Mouse (Mus musculus) adrenal gland, postnatal 4 days (tissue): ENCODE results near the gene Hoxc8. TPM values are rescaled to one million over a fixed set of nuclear protein-coding genes. Genes with fewer than 3 reads are reported as not detected.

Source experiments
- DNase-seq, 2 experiments: peaks; one replicate each; pipeline ENCODE4 v3.0.0; 2021 to 2022; ENCODE audit warnings: low spot score in 2 of 2, mixed read lengths in 2 of 2
- long read RNA-seq, 2 experiments: library from polyadenylated mRNA; stranded (forward); transcript quantifications; one replicate each; pipeline ENCODE4 v2.0.0; 2021
- total RNA-seq, 2 experiments: library from RNA; stranded (reverse); gene quantifications; 2 replicates each; pipeline ENCODE4 v1.2.3; 2021

The Hoxc8 gene
- total RNA-seq, result 10 to 100 TPM; 22.2 to 22.7 TPM
- long read RNA-seq, experiment 1, transcript Hoxc8-201 (2 exons, 1,868 nt), result major isoform, 30 of 38 reads
- long read RNA-seq, experiment 1, transcript Hoxc8-202 (1 exons, 2,223 nt), result minor isoform, 7 of 38 reads
- long read RNA-seq, experiment 1, partial matches to known transcripts, result 0 of 38 reads
- long read RNA-seq, experiment 1, other reads (novel, unspliced or antisense), result 1 of 38 reads
- long read RNA-seq, experiment 2, transcript Hoxc8-202 (1 exons, 2,223 nt), result minor isoform, 6 of 41 reads
- long read RNA-seq, experiment 2, transcript Hoxc8-201 (2 exons, 1,868 nt), result major isoform, 33 of 41 reads
- long read RNA-seq, experiment 2, partial matches to known transcripts, result 0 of 41 reads
- long read RNA-seq, experiment 2, other reads (novel, unspliced or antisense), result 2 of 41 reads

DNA sequence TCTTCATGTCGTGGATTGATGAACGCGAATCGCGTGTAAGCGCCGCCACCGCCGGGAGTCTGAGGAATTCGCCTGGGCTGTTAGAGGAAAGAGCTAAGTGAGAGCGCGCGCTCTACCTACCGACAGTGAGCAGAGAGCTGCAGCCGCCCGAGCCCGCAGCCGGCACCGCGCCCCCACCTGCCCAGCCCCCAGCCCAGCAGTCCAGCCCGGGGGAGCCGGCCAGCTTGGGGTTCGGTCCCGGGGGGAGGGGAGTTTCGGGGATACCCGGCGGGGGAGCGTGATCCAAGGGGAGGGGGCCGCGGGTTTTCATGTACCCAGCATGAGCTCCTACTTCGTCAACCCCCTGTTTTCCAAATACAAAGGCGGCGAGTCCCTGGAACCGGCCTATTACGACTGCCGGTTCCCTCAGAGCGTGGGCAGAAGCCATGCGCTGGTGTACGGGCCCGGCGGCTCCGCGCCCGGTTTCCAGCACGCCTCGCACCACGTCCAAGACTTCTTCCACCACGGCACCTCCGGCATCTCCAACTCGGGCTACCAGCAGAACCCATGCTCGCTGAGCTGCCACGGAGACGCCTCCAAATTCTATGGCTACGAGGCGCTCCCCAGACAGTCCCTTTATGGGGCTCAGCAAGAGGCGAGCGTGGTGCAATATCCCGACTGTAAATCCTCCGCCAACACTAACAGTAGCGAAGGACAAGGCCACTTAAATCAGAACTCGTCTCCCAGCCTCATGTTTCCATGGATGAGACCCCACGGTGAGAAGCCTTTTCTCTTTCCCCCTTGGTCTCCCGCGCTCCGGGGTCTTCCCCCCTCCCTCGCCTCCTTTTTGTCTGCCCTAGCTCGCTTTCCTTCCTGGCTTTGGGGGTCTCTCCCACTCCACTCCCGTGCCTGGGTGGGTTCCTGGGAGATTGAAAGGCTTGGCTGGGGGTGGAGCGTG is at the start of gene Hoxc8:
Gene Hoxc8 (plus strand): TSS at position 147 of the 937 bp plus-strand sequence.
- no peak for DNase-seq

DNA sequence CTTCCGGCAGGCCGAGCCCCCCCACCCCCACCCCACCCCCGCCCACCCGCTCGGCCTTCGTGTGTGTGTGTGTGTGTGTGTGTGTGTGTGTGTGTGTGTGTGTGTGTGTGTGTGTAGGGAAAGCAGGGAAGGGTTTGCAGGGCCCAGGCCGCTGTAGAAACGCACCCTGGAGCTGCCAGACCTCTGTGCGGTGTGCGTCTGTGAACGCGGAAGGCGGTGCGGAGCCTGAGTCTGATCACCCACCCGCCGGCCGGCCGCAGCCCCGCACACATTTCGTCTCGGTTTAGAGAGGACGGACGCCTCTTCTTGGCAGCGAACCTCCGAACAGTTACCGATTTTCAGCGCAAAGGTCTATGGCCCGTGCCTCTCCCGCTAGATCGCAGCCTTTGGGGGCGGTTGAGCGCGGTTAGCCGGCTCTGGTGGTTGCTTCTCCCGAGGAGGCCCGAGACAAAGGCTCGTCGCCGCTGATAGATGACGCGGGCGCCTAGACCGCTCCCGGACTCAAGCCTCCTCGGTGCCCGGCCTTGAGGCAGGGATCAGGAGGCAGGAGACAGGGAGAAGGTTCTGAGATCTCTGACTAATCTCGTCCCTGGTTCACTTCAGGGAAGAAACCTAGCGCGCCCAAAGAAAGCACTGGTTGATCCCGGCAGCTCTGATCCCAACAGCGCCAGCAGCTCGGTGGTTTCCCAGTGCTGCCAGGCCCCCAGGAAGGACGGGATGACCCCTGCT is 47.5 kb upstream of the Hoxc8 start:
- DNase-seq, result no peak

DNA sequence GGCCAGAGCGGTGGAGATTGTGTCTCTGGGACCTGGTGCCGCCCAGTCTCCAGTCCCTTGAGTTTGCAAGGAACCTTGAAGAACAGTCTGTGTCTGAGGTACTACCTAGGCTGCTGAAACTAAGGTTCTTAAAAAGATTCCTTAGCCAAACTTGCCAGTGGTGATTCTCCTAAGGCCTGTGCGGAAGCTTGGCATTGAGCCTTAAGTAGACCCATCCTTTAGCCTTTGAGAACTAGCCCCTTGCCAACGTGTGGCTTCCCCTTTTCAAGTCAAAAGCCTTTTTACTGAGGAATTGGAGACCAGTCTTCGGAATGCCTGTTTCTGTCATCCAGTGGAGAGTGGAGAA is 47.0 kb upstream of the Hoxc8 start:
- DNase-seq, result no peak

DNA sequence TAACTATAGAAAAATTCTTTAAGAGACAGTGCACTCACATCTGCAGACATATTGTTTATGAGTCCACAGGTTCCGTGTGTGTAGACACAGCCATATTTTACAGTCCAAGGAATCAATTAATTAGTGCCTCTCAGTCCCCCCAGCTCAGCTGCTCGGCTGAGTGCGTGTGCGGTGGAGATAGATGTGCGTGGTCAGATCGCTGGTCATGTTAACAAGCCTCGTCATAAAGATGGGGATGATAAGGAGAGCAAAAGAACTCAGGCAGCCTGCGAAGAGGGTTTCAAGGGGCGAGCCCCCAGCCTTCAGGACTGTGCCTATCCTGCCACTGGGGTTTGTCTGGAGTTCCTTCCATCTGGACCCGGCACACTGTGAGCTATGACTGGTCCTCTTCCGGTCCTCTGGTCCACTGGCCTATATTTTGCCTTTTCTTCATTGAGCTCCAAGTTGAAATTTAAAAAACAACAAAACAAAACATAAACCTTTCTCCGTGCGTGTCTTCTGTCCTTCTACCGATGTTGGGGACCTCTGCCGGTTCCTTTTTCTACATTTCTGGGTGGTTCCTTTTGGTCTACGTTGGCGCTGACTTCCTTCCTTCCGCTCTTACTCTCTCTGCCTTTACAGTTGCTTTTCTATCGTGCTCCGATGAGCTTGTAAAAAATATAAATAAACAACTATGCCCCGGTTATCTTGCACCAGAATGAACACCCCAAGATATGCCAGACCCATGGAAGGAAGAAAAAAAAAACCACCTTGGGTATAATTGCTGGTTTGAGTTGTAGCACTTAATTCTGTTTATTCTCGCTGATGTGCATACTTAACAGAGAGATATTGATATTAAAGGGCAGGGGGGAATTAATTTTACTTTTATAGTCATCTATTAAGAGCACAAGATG is 45.0 kb upstream of the Hoxc8 start:
- DNase-seq, result no peak

DNA sequence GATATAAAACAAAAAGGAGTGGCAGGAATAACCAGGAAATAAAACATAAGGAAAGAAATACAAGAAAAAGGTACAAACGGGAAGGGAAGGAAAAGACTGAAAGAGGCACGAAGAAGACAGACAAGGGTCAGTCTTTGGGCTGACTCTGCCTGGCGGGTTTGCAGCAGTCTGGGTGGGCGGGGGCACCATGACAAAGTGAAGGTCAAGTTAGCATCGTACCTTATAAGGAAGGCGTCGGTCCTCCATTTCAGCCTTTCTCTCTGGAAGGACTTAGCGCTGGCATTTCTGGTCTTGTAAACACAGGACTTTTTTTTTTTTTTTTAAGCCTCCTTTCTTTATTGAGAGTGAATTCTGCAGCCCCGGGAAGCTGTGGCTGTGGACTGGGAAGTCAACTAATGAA is 43.1 kb upstream of the Hoxc8 start:
- DNase-seq, result no peak

DNA sequence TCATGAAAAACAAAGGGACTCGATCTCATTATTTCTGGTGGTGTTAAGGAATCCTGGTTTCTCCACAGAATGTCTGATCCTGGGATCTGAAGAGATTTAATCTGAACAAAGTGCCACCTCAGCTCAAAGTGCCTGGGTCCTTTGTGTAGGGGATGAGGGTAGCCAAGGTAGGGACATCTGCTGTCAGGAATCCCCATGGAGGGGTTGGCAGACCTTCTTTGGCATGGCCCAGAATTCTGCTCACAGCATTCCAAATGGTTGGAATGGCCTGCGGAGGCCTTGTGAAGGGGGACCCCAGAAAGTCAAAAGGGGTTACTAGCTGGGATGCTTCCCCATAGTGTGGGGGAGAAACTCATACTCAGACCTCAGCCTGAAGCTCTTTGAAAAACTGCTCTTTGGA is 41.6 kb upstream of the Hoxc8 start:
- DNase-seq, result no peak

DNA sequence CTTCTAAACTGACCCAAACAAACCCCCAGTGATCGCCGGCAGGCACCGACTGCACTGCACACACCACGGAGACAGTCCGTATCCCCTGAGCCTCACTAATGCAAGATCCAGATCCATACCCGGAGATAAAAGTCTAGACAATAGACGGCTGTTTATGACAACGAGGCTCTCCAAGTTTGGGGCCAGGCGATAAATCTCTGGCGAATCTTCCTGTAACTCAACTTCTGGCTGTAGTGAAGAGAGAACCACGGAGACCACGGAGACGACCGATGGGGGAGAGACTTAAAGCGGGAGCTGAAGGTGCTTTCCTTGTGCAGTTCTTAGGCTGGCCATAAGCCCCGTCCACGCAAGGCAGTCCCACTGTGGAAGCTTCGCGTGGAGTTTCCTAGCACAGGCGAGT is 40.7 kb upstream of the Hoxc8 start:
- no peak for DNase-seq

DNA sequence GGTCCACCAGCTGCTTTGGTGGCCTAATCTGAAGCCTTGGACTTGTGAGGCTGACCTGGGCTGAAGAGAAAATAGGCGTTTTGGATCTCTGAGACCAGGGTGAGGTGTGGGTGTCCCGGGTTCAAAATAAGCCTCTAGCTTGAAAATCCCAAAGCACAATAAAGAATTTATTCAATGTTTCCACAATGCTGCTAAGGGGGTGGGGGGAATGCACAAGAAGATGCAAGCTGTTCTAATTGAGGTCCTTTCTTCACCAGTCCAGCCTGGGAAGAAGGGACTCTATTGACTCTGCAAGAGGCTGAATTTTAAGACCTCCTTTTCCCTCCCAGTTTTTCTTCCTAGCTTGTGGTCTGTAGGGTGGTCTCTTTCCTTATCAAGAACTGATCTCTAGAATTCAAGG is 39.5 kb upstream of the Hoxc8 start:
- DNase-seq, result no peak

DNA sequence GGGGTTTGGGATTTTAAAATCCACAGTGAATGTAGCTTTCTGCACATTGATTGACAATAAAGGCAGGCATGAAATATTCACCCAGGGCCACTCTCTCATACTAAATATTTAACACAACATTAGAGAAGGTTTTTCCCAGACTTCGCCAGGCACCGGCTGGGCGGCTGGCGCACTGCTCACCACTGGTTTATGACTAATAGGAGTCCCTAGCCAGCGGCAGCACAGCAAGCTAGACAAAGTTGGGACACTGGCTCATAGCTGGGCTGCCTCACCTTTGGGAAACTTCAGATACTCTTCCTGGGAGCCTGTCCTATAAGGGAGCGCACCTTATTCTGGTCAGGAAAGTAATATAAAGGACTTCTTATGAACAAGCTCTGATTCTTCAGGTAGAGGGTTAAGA is 36.8 kb upstream of the Hoxc8 start:
- DNase-seq, result no peak

DNA sequence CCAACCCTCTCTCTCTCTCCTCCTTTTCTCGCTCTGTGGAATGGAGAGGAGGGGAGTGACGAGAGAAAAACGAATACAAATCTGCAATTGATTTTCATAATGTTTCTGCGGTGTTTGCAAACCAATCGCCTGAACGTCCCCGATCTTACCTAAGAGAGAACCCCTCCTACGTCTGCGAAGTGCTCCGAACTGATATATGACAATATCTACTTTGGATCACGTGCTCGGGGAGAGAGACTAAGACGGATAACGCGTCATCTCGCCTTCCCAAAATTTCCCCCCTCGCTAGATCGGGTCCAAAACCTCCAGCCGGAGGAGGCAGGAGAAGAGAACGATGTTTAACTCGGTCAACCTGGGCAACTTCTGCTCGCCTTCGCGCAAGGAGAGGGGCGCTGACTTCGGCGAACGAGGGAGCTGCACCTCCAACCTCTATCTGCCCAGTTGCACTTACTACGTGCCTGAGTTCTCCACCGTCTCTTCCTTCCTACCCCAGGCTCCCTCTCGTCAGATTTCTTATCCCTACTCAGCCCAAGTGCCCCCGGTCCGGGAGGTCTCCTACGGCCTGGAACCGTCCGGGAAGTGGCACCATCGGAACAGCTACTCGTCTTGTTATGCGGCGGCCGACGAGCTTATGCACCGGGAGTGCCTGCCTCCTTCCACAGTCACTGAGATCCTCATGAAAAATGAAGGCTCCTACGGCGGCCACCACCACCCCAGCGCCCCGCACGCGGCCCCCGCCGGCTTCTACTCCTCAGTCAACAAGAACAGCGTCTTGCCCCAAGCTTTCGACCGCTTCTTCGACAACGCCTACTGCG is 36.0 kb upstream of the Hoxc8 start, which contains the start of gene Hoxc11:
Gene Hoxc11 (plus strand): TSS at position 236 of the 815 bp plus-strand sequence.
- DNase-seq, result no peak

DNA sequence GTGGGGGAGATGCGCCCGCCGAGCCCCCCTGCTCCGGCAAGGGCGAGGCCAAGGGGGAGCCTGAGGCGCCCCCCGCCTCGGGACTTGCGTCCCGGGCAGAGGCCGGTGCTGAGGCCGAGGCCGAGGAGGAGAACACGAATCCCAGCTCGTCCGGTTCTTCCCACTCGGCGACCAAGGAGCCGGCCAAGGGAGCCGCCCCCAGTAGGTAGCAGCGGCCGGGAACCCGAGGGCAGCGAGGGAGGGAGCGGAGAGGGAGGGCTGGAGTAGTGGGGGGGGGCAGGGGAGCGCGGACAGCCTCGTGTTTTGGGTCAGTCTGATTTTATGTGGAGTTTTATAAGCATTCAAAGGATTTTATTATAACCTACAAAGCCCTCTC is 35.4 kb upstream of the Hoxc8 start:
- DNase-seq, result no peak

DNA sequence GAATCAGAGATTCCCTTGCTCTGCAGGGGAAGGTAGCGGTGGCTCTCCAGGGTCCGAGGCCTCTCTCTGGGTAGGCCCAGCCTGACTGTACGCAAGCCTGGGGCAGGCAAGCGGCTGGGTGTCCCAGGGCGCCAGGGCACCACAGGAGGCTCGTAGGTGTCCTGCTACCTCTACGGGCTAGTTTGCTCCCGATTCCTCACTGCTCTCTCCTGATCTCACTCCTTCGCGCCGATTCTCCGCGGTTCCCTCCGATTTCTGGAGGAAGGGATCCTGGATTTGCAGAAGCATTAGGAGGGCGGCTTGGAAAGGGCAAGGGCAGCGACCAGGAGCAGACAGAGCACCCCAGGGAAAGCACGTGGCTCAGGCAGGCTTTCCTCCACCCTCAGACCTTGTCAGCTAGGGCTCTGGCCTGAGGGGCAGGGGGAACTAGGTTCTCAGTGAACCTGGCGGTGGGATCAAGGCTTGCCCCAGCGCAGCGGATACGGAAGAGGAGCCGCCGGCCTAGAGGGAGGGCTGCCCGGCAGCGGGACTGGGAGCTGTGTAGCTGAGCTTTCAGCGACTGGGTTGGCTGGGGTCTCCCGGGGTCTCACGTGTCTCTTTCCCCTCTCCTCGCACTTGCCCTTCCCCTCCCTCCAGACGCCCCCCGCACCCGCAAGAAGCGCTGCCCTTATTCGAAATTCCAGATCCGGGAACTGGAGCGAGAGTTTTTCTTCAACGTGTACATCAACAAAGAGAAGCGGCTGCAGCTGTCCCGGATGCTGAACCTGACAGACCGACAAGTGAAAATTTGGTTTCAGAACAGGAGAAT is 34.4 kb upstream of the Hoxc8 start:
- no peak for DNase-seq

DNA sequence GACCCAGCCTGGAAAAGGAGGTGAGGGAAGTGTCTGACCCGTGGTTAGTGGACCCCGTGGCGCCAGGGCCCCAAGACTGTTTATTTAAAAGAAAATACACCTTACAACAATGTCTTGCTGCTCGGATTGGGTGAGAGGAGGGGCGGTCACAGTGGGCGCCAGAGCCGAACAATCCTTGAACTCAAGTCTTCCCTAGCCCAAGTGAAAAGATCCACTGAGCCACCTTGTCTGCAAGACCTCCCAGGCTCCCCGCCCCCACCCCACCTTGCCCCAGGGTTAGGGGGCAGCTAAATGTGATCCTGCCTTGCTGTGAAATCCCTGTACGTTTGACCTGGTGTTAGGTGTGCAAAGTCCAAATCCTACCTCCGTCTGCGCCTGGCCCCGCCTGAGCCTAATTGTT is 33.5 kb upstream of the Hoxc8 start:
- no peak for DNase-seq

DNA sequence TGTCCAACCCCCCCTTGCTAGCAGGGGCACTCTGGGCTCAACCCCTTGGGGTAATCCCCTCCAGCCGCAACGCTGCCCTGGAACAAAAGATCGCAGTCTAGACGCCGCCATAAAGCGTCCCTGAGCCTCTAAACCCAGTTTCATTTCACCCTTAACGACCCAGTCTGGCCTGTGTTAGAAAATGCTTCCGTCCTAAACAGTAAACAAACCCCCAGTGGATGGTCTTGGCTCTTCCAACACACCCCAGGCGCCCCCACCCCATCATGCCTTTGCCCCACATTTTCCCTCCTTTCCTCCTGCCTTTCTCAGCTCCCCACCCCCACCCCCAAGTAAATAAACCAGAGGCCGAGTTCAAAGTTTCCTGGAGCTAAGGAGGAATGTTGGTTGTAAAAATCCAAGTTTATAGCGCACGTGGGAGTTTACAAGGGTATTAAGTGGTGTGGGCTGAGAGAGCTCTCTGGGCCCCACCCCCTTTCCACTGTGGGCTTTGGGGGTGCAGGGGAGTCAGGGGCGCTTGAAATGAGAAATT is 30.7 kb upstream of the Hoxc8 start:
- DNase-seq, result no peak

DNA sequence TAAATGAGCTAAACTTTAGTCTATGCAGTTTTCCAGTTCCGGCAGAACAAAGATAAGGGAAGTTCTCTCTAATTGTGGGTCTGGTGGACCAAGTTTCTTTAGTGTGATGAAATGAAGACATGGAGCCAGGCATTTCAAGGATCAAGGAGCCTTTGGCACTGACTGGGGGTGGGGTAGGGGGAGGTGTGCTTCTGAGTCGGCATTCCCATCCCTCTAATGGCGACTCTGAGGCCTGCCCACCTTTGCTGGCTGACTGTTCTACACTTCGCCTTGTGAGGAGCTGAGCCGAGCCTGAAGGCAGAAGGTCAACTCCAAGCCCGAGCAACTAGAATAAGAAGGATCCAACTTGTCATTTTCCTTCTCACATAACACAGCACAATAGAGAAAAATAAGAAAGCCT is 28.7 kb upstream of the Hoxc8 start:
- no peak for DNase-seq

DNA sequence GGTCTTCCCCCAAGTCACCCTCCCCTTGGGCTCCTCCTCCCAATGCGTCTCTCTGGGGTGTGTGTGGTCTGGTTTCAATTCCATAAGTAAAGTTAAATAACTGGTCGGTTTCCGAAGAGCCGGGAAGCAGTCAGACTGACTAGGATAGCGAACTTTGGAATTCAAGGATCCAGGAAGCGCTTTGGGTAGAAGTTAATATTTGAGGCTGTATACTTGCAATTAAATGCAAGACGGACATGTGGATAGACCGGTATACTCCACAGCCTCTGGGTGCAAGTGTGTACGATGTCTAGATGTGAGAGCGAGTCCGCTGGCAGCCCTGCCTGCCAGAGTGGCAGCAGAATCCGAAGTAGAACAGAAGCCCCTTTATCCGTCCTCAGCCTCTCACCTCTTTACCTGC is 27.9 kb upstream of the Hoxc8 start:
- no peak for DNase-seq

DNA sequence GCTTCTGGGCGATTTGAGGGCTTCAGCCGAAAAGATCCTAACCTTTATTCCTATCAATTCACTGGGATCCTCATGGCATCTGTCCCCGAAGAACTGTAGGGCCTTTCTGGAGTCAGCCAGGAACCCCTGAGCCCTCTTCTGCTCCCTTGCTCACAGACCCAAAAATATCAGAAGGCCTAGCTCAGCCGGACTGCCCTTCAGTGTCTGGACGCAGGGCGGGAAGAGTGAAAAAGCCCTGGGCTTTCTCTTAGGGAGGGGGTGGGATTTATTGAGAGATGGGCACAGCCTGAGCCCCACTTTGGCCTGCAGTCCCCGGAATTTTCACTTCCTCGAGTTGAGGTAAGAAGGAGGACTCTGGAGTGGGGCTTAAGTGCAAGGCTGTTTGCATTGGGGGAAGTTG is 27.1 kb upstream of the Hoxc8 start:
- DNase-seq, result no peak
